Mouse (Mus musculus) forebrain, embryonic 11.5 days (tissue): ENCODE data around the gene Maml2. TPM values are rescaled to one million over a fixed set of nuclear protein-coding genes. Genes with fewer than 3 reads are reported as not detected.
A peak's percentile ranks its signal among the peaks of the same experiment; 100 is the strongest.

Experiments used
- ATAC-seq: fragments of 200-750 bp; cut with Nextera tagmentation; replicated peaks from 2 replicates; pipeline ENCODE4 v1.8.0; 2017; ENCODE audit warnings: moderate TSS enrichment; ENCODE audit not compliant: low FRiP score
- DNase-seq: peaks from one replicate; pipeline ENCODE4 v3.0.0-alpha.2; 2017; ENCODE audit warnings: low spot score
- H3K27ac ChIP-seq: fragments of 300-500 bp; sonication (generic); 2 replicates; pipeline ENCODE4 v1.5.1; 2014; ENCODE audit warnings: low read depth, low read length
- H3K27me3 ChIP-seq: fragments of 300-500 bp; sonication (generic); 2 replicates; pipeline ENCODE4 v1.6.1; 2014; ENCODE audit warnings: mild to moderate bottlenecking, low read length, mixed read lengths; ENCODE audit not compliant: control insufficient read depth, insufficient read depth
- H3K36me3 ChIP-seq: fragments of 300-500 bp; sonication (generic); 2 replicates; pipeline ENCODE4 v1.6.1; 2014; ENCODE audit warnings: mild to moderate bottlenecking, low read length, moderate library complexity, mixed read lengths; ENCODE audit not compliant: control insufficient read depth, insufficient read depth
- H3K4me1 ChIP-seq: fragments of 300-500 bp; sonication (generic); replicated peaks from 2 replicates; pipeline ENCODE4 v1.6.1; 2014; ENCODE audit warnings: low read length, mixed read lengths; ENCODE audit not compliant: control insufficient read depth, insufficient read depth
- H3K4me2 ChIP-seq: fragments of 300-500 bp; sonication (generic); 2 replicates; pipeline ENCODE4 v1.6.1; 2014; ENCODE audit warnings: low read depth, mild to moderate bottlenecking, low read length, moderate library complexity, mixed read lengths; ENCODE audit not compliant: severe bottlenecking
- H3K4me3 ChIP-seq: fragments of 300-500 bp; sonication (generic); 2 replicates; pipeline ENCODE4 v1.5.1; 2014; ENCODE audit warnings: low read depth, low read length
- H3K9ac ChIP-seq: fragments of 300-500 bp; sonication (generic); 2 replicates; pipeline ENCODE4 v1.6.1; 2014; ENCODE audit warnings: low read length
- H3K9me3 ChIP-seq: fragments of 300-500 bp; sonication (generic); 2 replicates; pipeline ENCODE4 v1.6.1; 2016; ENCODE audit warnings: low read length, mixed read lengths; ENCODE audit not compliant: control insufficient read depth
- WGBS: fragments of 180-500 bp; shearing (Covaris S2); extraction: QIAGEN DNeasy Blood & Tissue Kit; methylation state at CpG from one replicate; pipeline ENCODE4 v1.1.7; 2014; 5-methylcytosine and 5-hydroxymethylcytosine counted together
- polyA plus RNA-seq: library from polyadenylated mRNA; unstranded; fragments of >200 nt; fragmentation: Nextera tagmentation; extraction: Ambion mirVana; gene quantifications from 2 replicates; pipeline ENCODE4 v1.2.1, GENCODE M21; 2014

Gene Maml2
- polyA plus RNA-seq, 1 experiment from 2014 or later: 9.8 TPM

DNA sequence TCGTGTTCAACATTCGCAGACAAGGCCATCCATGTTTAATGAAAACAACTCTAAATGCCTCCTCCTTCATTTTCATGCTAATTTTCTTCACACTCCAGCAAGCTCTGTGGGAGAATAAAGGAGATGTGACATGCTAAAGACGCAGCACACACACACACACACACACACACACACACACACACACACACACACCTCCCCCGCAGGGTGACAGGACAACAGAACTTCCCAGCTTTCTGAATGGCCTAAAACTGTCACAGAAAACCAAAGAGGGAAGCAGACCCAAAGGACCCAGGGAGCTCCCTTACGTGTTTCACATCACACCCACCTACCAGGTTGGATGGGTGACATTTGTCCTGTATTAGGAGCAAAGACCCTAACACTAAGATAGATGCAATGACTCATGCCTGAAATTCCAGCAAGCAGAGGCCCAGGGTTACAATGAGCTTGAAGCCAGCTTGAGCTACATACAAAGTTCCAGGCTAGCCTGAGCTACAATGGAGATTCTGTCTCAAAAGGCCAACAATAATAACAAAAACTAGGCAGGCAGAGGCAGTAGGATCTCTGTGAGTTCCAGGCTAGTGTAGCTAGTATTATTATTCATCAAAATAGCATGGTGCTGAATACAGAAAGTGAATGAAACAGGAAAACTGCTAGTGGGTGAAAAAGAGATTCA lies 5.5 kb downstream of the Maml2 start:
- peak; percentile 67 for DNase-seq
- H3K9me3 ChIP-seq: no peaks in the 10 kb centered on the region
- peaks cover 31% of the 10 kb centered on the region for H3K4me1 ChIP-seq
- no peak overlapping the region for H3K4me3 ChIP-seq
- no peak overlapping the region for H3K9ac ChIP-seq
- no peak overlapping the region for H3K27ac ChIP-seq
- no peaks in the 10 kb centered on the region for H3K36me3 ChIP-seq
- ATAC-seq: peak; percentile 63
- H3K27me3 ChIP-seq: no peaks in the 10 kb centered on the region
- WGBS: 29% methylated on average over 5 of the region's 5 CpGs
- H3K4me2 ChIP-seq: no peak overlapping the region

DNA sequence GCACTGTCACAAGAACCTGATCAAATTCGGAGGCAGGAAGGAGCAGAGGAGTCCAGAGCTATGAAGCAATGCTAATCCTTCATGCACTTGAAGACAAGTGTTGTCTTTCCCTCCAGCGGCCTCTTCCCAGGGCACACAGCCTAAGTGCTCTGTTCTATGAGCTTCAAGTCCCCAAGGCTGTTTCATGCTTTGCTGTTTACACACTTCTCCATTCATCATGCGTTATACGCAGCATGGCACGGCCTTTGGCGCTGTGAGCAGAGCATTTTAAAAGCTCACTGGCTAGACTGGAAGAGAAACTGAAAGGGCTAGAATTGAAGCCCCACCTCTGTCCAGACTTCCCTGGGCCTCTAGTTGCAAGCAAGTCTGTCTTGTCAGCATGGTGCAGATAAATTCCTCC lies 6.2 kb downstream of the Maml2 start:
- H3K27ac ChIP-seq: no peak overlapping the region
- no peak for DNase-seq
- peaks cover 26% of the 10 kb centered on the region for H3K4me1 ChIP-seq
- ATAC-seq: no peak
- no peaks in the 10 kb centered on the region for H3K36me3 ChIP-seq
- no peak overlapping the region for H3K4me3 ChIP-seq
- H3K4me2 ChIP-seq: no peak overlapping the region
- H3K9ac ChIP-seq: no peak overlapping the region
- 71% methylated on average over 6 of the region's 6 CpGs for WGBS
- no peaks in the 10 kb centered on the region for H3K27me3 ChIP-seq
- H3K9me3 ChIP-seq: no peaks in the 10 kb centered on the region

GRCm38 (mm10) chr9:13306471-13306870 lies 8.7 kb downstream of the Maml2 start:
- H3K36me3 ChIP-seq: no peaks in the 10 kb centered on the region
- WGBS: 89% methylated on average over 3 of the region's 3 CpGs
- H3K27me3 ChIP-seq: no peaks in the 10 kb centered on the region
- no peak overlapping the region for H3K9ac ChIP-seq
- no peak overlapping the region for H3K4me2 ChIP-seq
- H3K9me3 ChIP-seq: no peaks in the 10 kb centered on the region
- no peak overlapping the region for H3K27ac ChIP-seq
- H3K4me3 ChIP-seq: no peak overlapping the region
- peaks cover 15% of the 10 kb centered on the region; the same call in 1 of the 2 replicates for H3K4me1 ChIP-seq
- ATAC-seq (no peak), DNase-seq (no peak)

DNA sequence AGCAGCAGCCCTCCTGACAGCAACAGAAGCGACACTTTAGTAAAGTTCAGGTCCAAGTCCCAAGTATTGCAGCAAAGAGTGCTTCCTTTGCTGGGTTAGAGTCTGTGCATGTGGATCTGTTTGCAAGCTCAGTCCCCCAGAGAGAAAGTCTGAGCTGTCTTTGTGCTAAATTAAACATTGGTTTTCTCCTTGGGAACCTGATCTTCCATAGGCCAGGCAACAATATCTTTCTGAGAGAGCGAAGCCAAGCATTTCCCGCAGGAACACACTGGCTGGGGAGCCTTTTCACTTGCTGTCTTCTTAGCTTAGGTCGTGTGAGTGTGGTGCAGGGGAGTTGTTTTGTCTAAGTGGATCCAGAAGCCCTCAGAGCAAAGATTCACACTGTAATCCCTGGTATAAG lies 9.5 kb downstream of the Maml2 start:
- DNase-seq (no peak), ATAC-seq (no peak)
- no peaks in the 10 kb centered on the region for H3K27me3 ChIP-seq
- no peak overlapping the region for H3K9ac ChIP-seq
- H3K27ac ChIP-seq: no peak overlapping the region
- no peaks in the 10 kb centered on the region for H3K36me3 ChIP-seq
- H3K9me3 ChIP-seq: no peaks in the 10 kb centered on the region
- WGBS: 56% methylated on average over 4 of the region's 4 CpGs
- H3K4me1 ChIP-seq: peaks cover 8% of the 10 kb centered on the region; the same call in 1 of the 2 replicates
- no peak overlapping the region for H3K4me3 ChIP-seq
- no peak overlapping the region for H3K4me2 ChIP-seq

- no peak overlapping the region for H3K9ac ChIP-seq
- H3K27me3 ChIP-seq: no peaks in the 10 kb centered on the region
- H3K9me3 ChIP-seq: no peaks in the 10 kb centered on the region
- no peak overlapping the region for H3K4me3 ChIP-seq
- 90% methylated on average over 8 of the region's 8 CpGs for WGBS
- no peak for ATAC-seq
- H3K27ac ChIP-seq: no peak overlapping the region
- peaks cover 4% of the 10 kb centered on the region; the same call in 1 of the 2 replicates for H3K4me1 ChIP-seq
- no peak overlapping the region for H3K4me2 ChIP-seq
- no peak for DNase-seq
- no peaks in the 10 kb centered on the region for H3K36me3 ChIP-seq
These were observed 11.0 kb downstream of the Maml2 start for GRCm38 (mm10) chr9:13308718-13309117.

GRCm38 (mm10) chr9:13309807-13310206 lies 12.1 kb downstream of the Maml2 start:
- Histone ChIP-seq H3K27ac (no peak overlapping the region), H3K27me3 (no peaks in the 10 kb centered on the region), H3K4me3 (no peak overlapping the region), H3K9me3 (no peaks in the 10 kb centered on the region), H3K36me3 (no peaks in the 10 kb centered on the region), H3K4me1 (no peaks in the 10 kb centered on the region), H3K9ac (no peak overlapping the region), H3K4me2 (no peak overlapping the region)
- ATAC-seq (no peak), DNase-seq (no peak)
- 76% methylated on average over 7 of the region's 7 CpGs for WGBS

GRCm38 (mm10) chr9:13310236-13310635 lies 12.5 kb downstream of the Maml2 start:
- no peak overlapping the region for H3K4me3 ChIP-seq
- 32% methylated on average over 3 of the region's 3 CpGs for WGBS
- H3K27ac ChIP-seq: no peak overlapping the region
- DNase-seq (no peak), ATAC-seq (no peak)
- H3K4me2 ChIP-seq: no peak overlapping the region
- no peaks in the 10 kb centered on the region for H3K36me3 ChIP-seq
- H3K27me3 ChIP-seq: no peaks in the 10 kb centered on the region
- no peaks in the 10 kb centered on the region for H3K4me1 ChIP-seq
- H3K9ac ChIP-seq: no peak overlapping the region
- H3K9me3 ChIP-seq: no peaks in the 10 kb centered on the region

GRCm38 (mm10) chr9:13311094-13311493 lies 13.3 kb downstream of the Maml2 start:
- Histone ChIP-seq H3K36me3 (no peaks in the 10 kb centered on the region), H3K27me3 (no peaks in the 10 kb centered on the region), H3K4me1 (no peaks in the 10 kb centered on the region), H3K9ac (no peak overlapping the region), H3K27ac (no peak overlapping the region), H3K4me2 (no peak overlapping the region), H3K4me3 (no peak overlapping the region), H3K9me3 (no peaks in the 10 kb centered on the region)
- DNase-seq (no peak), ATAC-seq (no peak)
- 67% methylated on average over 2 of the region's 2 CpGs for WGBS

- no peak overlapping the region for H3K4me2 ChIP-seq
- no peak for DNase-seq
- no peak overlapping the region for H3K4me3 ChIP-seq
- H3K27ac ChIP-seq: no peak overlapping the region
- no peak overlapping the region for H3K9ac ChIP-seq
- no peak for ATAC-seq
- no peaks in the 10 kb centered on the region for H3K9me3 ChIP-seq
- 97% methylated on average over 2 of the region's 2 CpGs for WGBS
- H3K4me1 ChIP-seq: no peaks in the 10 kb centered on the region
- no peaks in the 10 kb centered on the region for H3K27me3 ChIP-seq
- H3K36me3 ChIP-seq: no peaks in the 10 kb centered on the region
These were observed 16.2 kb downstream of the Maml2 start for GRCm38 (mm10) chr9:13313923-13314322.
